Mouse (Mus musculus) lung, adult 18-20 months (tissue): Measurements from ENCODE around the gene Endod1.

Experiments
- DNase-seq, 2 experiments: peaks; one replicate each; pipeline ENCODE4 v3.0.0; 2022; ENCODE audit warnings: mixed read lengths in 2 of 2

Gene Endod1

DNA sequence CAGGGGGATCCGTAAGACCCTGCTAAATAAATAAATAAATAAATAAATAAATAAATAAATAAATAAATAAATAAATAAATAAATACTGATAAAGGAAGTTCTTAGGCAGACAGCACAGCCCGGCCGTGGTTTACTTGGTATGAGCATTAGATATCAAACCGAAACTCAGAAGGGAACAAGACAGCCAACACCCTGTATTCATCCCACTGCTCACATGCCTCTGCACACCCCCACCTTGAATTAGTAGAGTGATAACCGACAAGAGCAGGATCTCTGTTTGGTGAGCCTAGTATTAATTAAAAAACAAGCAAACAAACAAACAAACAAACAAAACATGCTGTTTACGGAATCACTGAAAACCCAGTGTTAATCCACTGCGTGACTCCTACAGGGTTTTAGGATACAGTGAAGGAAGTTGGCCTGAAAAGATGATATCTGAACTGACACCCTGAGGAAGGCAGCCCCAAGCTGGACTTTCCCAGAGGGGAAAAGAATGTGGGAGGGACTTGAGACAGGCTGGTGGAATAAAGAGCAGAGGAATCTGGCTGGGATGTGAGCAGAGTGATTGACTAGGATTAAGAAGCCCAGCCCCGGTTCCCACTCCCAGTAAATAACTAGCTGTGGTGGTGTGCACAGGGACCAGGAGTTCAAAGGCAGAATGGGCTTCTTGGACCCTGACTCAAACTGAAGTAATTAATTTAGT, at the start of gene Endod1:
TSS of gene Endod1 (minus strand) at position 155 of the 703 bp plus-strand sequence.
- DNase-seq: peak; percentile 61 to 71

DNA sequence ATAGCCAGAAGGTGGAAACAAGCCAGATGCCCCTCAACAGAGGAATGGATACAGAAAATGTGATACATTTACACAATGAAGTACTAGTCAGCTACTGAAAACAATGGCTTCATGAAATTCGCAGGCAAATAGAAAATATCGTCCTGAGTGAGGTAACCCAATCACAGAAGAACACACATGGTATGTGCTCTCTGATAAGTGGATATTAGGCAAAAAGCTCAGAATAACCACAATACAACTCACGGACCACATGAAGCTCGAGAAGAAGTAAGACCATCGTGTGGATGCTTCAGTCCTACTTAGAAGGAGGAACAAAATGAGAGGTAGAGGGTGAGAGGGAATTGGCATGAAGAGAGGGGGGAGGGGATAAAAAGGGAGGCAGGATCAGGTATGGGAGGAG, 27.8 kb upstream of the Endod1 start:
- no peak for DNase-seq

DNA sequence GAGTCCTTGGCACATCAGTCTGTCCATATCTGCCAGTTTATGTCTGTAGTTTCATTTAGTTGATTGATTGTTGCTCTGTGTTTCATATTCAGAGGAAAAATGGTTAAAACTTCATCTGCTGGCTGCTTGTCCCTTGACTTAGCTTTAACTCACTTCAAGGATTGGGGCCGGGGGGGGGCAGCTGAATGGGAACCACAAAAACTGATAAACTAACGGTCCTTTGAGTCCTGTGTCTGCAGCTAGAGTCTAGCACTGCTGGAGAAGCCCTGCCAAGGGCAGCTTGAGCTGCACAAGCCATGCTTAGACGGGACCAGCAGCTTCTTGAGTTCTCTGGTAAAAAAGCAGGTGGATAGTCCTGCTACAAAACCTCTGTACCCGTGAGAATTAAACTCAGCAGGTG, 26.7 kb upstream of the Endod1 start:
- DNase-seq: no peak

DNA sequence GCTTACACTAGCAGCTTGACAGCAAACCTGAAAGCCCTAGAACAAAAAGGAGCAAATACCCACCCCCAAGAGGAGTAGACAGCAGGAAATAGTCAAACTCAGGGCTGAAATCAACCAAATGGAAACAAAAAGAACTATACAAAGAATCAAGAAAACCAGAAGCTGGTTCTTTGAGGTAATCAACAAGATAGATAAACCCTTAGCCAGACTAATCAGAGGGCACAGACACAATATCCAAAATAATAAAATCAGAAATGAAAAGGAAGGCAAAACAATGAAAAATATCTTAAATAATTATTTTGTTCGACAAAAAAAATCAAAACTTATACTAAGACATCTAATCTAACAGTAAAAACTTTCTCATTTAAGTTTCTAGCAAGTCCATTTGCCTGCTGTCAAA, 24.7 kb upstream of the Endod1 start:
- no peak for DNase-seq

DNA sequence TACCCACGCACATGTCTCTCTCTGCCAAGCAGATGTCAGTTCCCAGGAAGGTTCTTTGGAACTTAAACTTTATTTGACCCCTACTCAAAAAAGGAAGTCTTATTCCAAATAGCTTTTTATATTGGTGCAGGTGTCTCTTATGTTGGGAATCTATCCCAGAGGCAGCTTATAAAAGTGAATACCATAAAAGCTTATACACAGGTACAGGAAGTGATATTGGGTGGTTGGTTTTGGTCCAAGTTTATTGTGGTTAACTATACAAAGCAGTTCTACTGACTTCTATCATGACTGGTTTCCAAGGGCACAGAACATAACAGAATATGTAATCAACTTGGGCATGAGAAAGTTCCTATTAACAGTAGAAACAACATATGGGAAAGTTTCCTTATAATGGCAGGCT, 20.8 kb upstream of the Endod1 start:
- DNase-seq: no peak

DNA sequence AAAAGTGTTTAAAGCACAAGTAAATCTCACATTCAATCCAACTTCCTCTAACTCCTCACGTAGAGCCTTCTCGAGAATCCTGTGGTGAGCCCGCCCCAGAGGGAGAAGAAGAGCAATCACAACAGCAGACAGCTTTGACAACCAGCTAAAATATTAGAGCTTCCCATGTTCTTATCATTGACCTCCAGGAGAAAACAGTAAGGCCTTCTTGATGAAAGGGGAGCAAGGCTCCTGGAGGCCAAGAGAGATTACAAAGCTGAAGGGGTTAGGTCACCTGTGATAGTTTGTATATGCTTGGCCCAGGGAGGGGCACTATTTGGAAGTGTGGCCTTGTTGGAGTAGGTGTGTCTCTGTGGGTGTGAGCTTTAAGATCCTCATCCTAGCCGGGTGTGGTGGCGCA, 19.1 kb upstream of the Endod1 start:
- no peak for DNase-seq

DNA sequence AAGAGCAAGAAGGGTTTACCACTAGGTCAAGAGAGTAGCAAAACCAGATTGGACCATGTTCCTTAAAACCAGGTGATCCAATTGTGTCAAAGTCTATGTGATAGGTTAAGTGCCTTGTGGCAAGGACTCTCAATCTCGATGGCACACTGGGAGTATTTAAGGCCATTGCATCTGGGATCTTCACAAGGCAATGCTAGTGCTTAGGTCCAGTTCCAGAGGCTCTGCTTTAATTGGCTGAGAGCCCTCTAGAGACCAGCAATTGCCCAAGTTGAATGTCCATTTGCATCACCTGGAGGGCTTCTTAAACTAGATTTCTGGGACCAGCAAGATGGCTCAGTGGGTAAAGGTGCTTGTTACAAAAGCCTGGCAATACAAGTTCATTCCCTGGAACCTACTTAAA, 17.6 kb upstream of the Endod1 start:
- DNase-seq: no peak

DNA sequence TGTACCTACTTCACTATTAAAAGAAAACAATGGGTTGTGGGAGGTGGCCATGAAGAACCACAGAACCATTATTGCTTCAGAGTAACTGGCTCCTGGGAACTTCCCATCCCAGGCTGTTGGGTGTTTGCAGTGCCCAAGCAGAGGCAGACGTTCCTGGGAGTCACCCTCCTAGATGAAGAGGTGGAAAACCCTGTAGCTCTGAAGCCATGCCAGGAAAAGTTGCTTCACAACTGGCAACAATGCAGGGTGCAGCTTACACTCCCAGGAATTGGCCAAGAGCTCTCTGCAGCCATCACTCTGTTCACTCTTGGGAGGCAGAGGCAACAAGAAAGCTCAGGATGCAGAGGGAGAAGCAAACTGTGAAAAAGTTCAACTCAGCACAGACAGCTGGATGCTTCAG, 16.8 kb upstream of the Endod1 start:
- peak; percentile 61 to 74 for DNase-seq

DNA sequence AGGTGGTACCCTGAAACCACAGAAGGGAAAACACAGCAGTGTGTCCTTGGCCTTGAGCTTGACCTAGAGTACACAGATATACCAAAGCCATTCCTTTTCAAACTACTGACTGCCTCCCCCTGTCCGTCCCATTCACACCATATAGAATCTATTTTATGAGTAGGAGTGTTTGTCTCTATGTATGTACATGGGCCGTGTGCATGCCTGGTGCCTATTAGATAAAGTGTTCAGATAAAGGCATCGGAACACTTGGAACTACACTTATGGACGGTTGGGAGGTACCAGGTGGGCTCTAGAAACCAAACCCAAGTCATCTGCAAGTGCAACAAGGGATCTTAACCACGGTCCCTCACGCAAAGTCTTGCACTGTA, 16.1 kb upstream of the Endod1 start:
- DNase-seq: no peak

DNA sequence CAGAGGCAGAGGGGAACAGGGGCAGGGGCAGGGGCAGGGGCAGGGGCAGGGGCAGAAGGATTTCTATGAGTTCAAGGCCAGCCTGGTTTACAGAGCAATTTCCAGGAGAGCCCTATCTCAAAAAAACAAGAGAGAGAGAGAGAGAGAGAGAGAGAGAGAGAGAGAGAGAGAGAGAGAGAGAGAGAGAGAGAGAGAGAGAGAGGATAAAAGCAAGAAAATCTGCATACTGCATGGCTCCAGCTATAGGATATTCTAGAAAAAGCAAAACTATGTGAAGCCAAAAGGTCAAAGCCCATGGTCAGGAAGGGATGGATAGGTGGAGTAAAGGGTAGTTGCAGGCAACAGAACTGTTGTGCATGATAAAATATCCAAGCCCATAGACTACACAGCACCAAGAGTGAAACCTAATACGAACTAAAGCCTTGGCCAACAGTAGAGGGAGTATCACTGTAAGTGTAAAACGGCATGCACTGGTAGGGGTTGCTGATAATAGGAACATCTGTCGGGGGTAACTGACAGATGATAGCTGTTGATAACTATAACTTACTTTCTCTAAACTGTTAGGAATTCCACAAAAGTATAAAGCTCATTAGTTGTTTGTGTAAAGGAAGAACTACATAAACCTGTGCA, 15.6 kb upstream of the Endod1 start:
- DNase-seq: no peak

DNA sequence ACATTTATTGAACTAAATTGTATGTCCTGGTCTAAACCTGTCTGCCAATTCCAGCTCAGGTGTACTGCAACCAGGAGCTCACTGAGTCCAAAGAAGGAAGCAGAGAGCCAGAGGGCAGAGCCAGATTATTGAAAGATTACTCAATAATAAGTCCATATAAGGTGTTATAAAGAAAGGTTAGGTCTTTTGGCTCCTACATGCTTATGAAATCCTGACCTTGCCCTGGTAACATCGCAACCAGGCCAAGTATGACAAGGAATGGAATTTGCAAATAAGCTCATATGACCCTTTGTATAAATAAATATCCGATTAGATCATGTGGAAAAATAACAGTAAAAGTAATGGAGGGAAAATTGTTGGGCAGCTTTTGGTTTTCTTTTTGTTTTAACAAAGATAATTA, 14.8 kb upstream of the Endod1 start:
- DNase-seq: peak in 1 of 2 experiments; percentile 41

DNA sequence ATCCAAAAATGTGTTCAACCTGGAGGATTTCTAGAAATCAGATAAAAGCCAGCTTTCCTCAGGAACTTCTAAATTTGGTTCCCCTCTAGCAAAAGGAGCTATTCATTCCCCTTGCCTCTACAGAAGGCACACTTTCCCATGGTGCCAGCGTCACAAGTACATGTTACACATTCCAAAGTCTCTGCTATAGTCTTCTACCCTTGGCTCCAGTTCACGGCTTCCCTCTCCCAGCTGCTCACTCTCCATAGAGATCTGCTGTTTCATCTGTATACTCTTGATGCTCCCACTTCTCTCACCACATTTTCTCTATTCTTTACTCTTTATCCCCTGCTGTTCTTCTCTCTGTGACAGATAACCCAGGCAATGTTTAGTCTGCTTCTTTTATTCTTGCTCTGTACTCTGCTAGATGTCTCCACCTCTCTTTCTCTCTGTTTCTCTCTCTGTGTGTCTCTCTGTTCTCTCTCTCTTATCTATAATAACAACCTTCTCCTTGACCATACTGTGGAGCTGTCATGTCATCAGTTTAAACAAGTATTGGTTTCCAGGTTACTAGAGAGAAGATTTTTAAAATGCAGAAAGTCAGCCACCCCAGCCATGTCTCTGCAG, 13.8 kb upstream of the Endod1 start:
- no peak for DNase-seq

DNA sequence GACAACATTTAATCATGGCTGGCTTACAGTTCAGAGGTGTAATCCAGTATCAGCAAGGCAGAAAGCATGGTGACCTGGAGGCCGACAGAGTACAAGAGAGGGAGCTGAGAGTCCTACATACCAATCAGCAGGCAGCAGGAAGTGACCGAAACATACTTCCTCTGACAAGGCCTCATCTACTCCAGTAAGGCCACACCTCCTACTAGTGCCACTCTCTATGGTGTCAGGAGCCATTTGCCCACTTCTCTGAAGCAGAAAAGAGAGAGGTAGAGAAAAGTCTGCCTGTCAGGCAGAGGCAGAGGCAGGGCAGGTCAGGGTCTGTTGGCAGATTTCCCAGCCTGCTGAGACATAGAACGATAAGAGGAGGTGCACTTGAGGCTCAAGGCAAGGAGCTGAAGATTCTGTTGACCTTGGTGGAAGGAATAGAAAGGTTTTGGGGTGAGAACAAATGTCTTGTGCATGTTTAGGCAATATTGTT, 10.6 kb upstream of the Endod1 start:
- no peak for DNase-seq

DNA sequence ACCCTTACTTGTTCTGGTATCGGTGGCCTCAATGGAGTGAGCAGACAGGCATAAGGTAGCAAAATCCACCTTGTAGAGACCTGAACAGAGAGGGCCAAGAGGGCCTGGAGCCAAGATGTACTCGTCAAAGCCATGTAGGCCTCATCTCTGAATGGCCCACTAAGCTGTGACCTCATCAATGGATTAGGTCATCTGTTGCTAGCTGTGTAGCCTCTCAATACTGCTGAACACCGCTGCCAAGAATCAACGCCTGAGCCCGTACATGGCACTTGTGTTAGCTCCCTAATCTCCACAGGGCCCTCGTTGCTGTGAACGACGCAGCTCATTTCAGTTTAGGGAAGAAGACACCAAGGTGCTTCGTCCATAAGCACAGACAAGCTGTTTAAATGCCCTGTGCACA, 10.0 kb upstream of the Endod1 start:
- no peak for DNase-seq

DNA sequence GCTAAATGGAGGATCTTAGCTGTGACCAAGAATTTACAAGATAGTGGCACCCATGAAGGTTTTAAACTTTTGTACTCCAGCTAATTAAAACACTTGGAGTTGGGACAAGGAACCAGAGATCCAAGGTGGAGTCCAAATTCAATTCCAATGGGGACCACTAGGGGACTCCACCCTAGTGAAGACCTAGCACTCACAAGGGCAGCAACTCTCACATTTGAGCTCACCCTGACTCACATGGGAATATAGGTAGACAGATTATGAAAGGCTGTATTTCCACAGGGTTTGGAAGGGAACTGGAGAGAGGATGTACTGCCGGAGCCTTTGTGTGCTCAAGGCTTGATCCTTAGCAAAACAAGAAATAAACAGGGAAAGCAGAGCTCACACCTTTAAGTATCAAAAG, 9.0 kb upstream of the Endod1 start:
- DNase-seq: peak in 1 of 2 experiments; percentile 18

DNA sequence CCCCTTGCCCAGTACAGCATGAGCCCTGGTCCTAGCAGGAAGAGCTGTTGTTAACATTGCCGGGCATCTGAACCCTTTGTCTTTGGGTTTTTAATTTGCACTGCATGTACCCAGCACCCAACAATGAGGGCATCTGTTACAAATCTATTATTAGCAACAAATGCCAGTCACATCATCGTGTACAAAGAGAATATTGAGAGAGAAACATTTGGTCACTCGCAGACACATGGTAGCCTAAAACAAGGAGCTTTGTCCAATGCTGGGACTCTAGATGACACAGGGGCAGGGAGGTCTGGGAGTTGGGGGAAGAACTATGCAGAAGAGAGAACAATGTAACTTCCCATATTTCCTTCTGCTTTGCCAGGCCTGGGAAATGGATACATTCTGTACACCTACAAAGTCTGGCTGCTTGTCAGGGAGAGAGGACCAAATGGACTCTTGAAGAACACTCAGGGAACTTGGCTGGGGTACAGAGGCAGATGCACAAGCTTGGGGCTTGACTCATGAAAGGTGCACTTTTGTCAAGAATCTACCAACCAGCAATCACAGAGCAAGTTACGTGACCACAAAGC, 7.8 kb upstream of the Endod1 start:
- peak in 1 of 2 experiments; percentile 36 for DNase-seq

DNA sequence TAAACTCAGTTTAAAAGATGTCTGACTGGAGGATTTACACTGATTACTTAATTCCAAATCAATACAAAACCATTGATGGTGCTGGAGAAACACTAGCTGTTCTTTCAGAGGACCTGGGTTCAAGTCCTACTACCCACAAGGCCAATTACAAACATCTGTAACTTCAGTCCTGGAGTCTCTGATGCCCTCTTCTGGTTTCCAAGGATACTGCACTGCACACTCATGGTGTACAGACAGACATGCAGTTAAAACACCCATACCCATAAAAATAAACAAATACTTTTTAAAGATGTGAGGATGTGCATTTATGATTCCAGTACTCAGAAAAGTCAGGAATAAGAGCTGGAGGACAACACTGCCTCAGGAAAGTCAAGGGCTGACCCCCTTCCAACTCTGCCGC, 6.7 kb upstream of the Endod1 start:
- no peak for DNase-seq

DNA sequence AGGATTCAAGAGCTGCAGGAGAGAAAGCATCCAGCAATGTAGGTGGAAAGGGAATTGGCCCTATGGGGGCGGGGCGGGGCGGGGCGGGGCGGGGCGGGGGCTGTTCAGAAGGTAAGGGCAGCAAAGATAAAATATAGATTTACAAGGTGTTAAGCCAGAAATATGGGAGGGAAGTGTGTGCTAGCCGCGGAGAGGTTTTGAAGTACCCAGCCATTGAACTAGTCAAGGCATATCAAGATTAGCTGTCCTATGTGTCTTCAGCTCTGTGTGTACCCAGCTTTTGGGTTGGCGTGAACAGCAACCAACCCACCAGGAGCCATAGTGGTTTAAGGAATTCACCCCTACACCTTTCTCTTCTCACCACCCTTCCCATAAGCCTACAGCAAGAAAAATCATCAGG, 5.5 kb upstream of the Endod1 start:
- no peak for DNase-seq

DNA sequence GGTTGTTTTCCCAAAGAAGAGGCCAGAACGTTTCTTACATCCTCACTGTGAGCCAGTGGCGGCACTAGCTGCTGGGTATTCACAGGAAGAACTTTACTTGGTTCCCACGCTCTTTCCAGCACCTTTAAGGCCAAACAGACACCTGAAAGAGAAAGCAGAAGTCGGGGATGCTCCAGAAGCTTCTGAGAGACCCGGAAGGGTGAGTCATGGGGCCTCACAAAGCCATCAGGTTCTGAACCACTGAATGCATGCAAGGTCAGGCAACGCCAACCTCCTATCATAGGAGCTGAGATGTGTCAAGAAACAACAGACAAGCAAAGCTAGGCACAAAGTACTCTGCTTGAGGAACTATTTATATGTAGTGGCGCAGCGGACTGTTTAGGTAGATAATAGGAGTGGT, 4.4 kb upstream of the Endod1 start:
- DNase-seq: no peak

DNA sequence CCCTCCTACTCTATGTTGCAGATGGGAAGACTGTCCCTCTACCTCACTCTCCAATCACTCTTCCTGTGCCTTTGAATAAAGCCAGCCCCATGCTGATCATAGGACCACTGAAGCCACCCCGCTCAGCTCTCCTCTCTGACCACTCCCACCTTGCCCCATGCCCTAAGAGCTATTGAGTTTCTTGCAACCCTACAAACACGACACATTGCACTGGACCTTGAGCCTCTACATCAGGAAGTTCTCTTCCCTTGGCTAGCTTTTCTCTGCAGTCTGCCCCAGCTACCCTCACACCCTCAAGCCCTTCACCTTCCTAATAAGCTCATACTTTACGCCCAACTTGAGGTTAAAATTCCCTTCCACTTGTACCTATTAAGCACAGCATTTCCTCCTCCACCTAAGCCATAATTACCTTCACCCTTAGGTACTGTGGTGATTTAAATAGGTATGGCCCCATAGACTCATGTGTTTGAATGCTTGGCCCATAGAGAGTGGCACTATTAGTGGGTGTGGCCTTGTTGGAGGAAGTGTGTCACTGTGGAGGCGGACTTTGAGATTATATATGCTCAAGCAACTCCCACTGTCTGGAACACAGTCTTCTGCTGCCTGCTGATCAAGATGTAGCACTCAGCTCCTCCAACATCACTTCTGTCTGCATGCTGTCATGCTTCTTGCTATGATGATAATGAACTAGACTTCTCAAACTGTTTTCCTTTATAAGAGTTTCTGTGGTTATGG, 2.0 kb upstream of the Endod1 start:
- DNase-seq: no peak

DNA sequence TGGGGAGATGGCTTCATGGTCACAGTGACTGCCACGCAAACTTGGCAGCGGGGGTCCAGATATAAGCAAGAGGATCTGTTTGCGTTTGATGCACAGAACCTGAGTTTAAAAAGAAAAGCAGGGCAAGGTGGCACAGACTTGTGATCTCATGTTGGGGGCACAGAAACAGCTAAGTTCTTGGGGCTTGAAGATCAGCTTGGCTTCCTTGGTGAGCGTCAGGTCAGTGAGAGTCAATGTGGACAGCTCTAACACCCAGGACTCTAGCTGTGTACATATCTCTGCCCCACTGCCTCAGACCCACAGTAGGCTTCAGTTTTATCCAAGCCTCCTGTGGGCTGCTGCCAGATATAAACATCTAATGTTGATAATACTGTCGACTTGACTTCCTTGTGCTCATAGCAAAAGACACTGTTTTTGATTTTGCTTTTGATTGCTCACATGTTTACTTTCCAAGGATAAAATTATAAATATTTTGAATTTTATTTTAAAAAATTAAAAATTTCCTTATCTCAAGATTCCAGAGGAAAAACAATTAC, 1.0 kb upstream of the Endod1 start:
- peak in 1 of 2 experiments; percentile 46 for DNase-seq

DNA sequence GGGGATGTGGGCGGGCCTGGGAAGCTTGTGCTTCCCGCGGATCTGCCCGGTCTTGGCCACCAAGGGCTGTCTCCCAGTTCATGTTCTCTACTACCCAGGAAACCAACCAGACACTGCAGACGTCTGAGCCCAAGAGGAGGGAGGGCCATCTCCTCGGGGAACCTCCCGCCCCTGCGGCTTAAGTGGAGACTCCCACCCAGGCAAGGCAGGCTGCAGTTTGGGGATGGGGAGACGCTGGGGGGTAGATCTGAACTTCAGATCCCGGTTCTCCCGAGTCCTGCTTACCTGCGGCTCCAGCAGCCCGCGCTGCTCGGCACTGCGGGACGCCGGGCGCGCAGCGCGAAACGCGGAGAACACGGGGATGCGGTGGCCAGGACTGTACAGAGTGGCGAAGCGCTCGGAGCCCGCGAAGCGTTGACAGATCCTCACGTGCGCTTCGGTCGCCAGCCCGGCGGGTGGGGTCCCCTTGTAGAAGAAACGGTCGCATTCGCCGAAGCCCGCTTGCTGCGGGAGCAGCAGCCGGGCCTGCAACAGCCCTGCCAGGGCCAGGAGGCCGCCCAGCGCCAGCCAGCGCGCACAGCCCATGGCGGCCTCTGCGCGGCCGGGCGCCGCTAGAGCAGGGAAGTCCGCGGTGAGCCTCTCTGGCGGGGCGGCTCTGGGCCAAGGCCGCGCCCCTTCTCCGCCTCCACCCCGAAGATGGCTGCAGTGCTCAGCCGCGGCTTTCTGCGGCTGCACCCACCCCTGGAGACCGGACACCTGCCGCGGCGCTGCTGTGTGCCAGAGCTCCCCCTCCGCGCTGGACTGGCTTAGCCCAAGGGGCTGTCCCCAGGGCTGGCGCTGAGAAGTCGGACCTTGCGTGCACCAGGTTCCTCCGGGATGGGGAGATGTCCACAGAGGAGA, 671 bp downstream of the Endod1 start:
- DNase-seq: peak; percentile 88 to 91
